Mouse (Mus musculus) neural tube, embryonic 15.5 days (tissue): ENCODE measurements around the gene Rad1. TPM values are rescaled to one million over a fixed set of nuclear protein-coding genes. Genes with fewer than 3 reads are reported as not detected.

Source experiments
- ATAC-seq: fragments of 200-750 bp; cut with Nextera tagmentation; 2 replicates; pipeline ENCODE4 v1.8.0; 2017; ENCODE audit warnings: mild to moderate bottlenecking, moderate TSS enrichment, moderate library complexity; ENCODE audit not compliant: low FRiP score
- H3K27ac ChIP-seq: fragments of 300-500 bp; sonication (generic); replicated peaks from 2 replicates; pipeline ENCODE4 v1.5.1; 2015; ENCODE audit warnings: mild to moderate bottlenecking, inconsistent platforms
- H3K27me3 ChIP-seq: fragments of 300-500 bp; sonication (generic); replicated peaks from 2 replicates; pipeline ENCODE4 v1.6.1; 2015; ENCODE audit warnings: inconsistent platforms
- H3K36me3 ChIP-seq: fragments of 300-500 bp; sonication (generic); 2 replicates; pipeline ENCODE4 v1.6.1; 2015; ENCODE audit warnings: inconsistent platforms
- H3K4me1 ChIP-seq: fragments of 300-500 bp; sonication (generic); 2 replicates; pipeline ENCODE4 v1.6.1; 2015; ENCODE audit warnings: inconsistent platforms
- H3K4me2 ChIP-seq: fragments of 300-500 bp; sonication (generic); 2 replicates; pipeline ENCODE4 v1.6.1; 2015; ENCODE audit warnings: inconsistent platforms, mild to moderate bottlenecking, moderate library complexity
- H3K4me3 ChIP-seq: fragments of 300-500 bp; sonication (generic); replicated peaks from 2 replicates; pipeline ENCODE4 v1.5.1; 2015; ENCODE audit warnings: mild to moderate bottlenecking, inconsistent platforms
- H3K9ac ChIP-seq: fragments of 300-500 bp; sonication (generic); replicated peaks from 2 replicates; pipeline ENCODE4 v1.6.1; 2015; ENCODE audit warnings: mild to moderate bottlenecking, inconsistent platforms
- H3K9me3 ChIP-seq: fragments of 300-500 bp; sonication (generic); replicated peaks from 2 replicates; pipeline ENCODE4 v1.6.1; 2016; ENCODE audit warnings: inconsistent platforms
- WGBS: fragments of 180-500 bp; shearing (Covaris S2); methylation state at CpG from one replicate; pipeline ENCODE4 v1.1.7; 2015; ENCODE audit warnings: mixed read lengths; 5-methylcytosine and 5-hydroxymethylcytosine counted together
- polyA plus RNA-seq: library from polyadenylated mRNA; unstranded; fragments of >200 nt; fragmentation: Nextera tagmentation; extraction: Ambion mirVana; gene quantifications from 2 replicates; pipeline ENCODE4 v1.2.1, GENCODE M21; 2015

Rad1 gene
- 25.5 and 33.0 TPM in 2 replicates for polyA plus RNA-seq

GRCm38 (mm10) chr15:10485484-10486364 is at the start of gene Rad1, which contains the start of gene Brix1:
Gene Rad1, plus strand, starts transcription at chr15:10486018.
Gene Brix1, minus strand, starts transcription at chr15:10485947.
- peak within 1 kb of the TSS; percentile 88 for H3K27ac ChIP-seq
- ATAC-seq: peak; percentile 100
- H3K36me3 ChIP-seq: peaks cover 16% of the 10 kb centered on the region
- H3K9ac ChIP-seq: peak within 1 kb of the TSS; percentile 71
- H3K4me1 ChIP-seq: peaks cover 23% of the 10 kb centered on the region
- peak within 1 kb of the TSS; percentile 68 for H3K4me2 ChIP-seq
- H3K9me3 ChIP-seq: no peaks in the 10 kb centered on the region
- H3K4me3 ChIP-seq: peak within 1 kb of the TSS; percentile 85
- under 1% methylated on average over 58 of the region's 58 CpGs for WGBS
- no peaks in the 10 kb centered on the region for H3K27me3 ChIP-seq

DNA sequence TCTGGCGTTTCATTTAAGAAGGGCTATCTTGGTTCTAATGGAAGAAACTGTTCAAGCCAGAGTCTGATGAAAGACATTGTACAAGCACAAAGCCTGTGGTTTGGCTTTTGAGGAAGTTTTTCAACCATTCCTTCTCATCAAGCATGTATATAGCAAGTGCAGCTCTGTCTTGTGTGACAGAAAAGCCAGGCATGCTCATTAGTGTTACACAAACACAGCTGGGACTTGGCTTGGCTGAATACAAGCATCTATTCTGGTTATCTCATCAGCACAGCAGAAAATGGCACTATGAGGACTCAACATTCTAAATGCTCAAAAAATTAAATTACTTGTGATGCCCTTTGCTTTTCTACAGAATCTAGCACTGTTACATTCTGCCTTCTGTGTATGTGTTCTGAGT is 48.9 kb upstream of the Rad1 start:
- no peaks in the 10 kb centered on the region for H3K9me3 ChIP-seq
- H3K9ac ChIP-seq: no peak overlapping the region
- H3K4me3 ChIP-seq: no peak overlapping the region
- no peak overlapping the region for H3K4me2 ChIP-seq
- WGBS: 94% methylated on average over 1 of the region's 1 CpGs
- peaks cover 17% of the 10 kb centered on the region for H3K36me3 ChIP-seq
- H3K27me3 ChIP-seq: no peaks in the 10 kb centered on the region
- no peak overlapping the region for H3K27ac ChIP-seq
- no peak for ATAC-seq
- no peaks in the 10 kb centered on the region for H3K4me1 ChIP-seq

- peaks cover 32% of the 10 kb centered on the region for H3K36me3 ChIP-seq
- H3K9ac ChIP-seq: no peak overlapping the region
- no peak overlapping the region for H3K27ac ChIP-seq
- H3K4me2 ChIP-seq: no peak overlapping the region
- H3K9me3 ChIP-seq: no peaks in the 10 kb centered on the region
- ATAC-seq: no peak
- 80% methylated on average over 6 of the region's 6 CpGs for WGBS
- H3K27me3 ChIP-seq: no peaks in the 10 kb centered on the region
- no peak overlapping the region for H3K4me3 ChIP-seq
- no peaks in the 10 kb centered on the region for H3K4me1 ChIP-seq
Observed at GRCm38 (mm10) chr15:10439963-10440362, 45.9 kb upstream of the Rad1 start.

GRCm38 (mm10) chr15:10441493-10441892 is 44.3 kb upstream of the Rad1 start:
- Histone ChIP-seq H3K27me3 (no peaks in the 10 kb centered on the region), H3K9me3 (no peaks in the 10 kb centered on the region), H3K4me2 (no peak overlapping the region), H3K9ac (no peak overlapping the region), H3K4me3 (no peak overlapping the region), H3K36me3 (peaks cover 35% of the 10 kb centered on the region), H3K4me1 (no peaks in the 10 kb centered on the region), H3K27ac (no peak overlapping the region)
- WGBS: 88% methylated on average over 9 of the region's 9 CpGs
- no peak for ATAC-seq

DNA sequence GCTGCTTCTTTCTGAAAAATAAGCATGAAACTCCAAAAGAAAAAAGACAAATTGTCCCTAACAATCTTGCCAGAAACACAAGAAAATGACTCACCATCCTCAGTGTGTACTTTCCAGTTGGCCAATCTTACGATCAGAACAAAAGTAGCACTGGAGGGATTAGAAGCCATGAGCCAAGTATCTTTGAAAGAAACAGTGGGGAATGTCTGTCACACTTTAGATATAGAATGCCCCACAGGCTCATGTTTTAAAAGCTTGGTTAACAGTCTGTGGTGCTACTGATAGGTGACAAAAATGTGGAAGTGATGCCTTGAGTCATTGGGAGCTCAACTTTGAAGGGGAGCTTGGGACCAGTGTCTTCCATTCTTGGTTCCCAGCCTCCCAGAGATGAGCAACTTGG is 43.5 kb upstream of the Rad1 start:
- WGBS: 78% methylated on average over 1 of the region's 1 CpGs
- H3K27ac ChIP-seq: no peak overlapping the region
- no peak overlapping the region for H3K4me2 ChIP-seq
- no peak overlapping the region for H3K9ac ChIP-seq
- no peaks in the 10 kb centered on the region for H3K4me1 ChIP-seq
- H3K36me3 ChIP-seq: peaks cover 34% of the 10 kb centered on the region
- no peaks in the 10 kb centered on the region for H3K9me3 ChIP-seq
- no peak overlapping the region for H3K4me3 ChIP-seq
- no peaks in the 10 kb centered on the region for H3K27me3 ChIP-seq
- ATAC-seq: no peak

DNA sequence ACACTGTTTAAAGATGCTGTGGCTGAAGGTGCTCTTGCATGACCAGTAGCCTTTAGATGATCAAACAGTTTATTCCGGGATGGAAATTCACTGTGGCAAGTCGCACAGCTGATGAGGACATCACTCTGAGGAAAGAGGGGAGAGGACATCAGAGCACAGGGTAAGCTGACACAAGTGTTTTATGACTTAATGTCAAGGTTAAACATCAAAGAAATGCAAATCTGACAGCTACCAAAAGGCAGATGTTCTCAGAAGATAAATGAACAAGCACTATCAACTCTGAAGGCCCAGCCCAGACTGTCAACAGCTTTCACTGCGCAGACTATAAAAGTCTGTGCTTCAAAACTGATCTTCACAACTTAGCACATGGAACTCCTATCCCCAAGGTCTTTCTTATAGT is 38.7 kb upstream of the Rad1 start:
- Histone ChIP-seq H3K4me3 (no peak overlapping the region), H3K27me3 (no peaks in the 10 kb centered on the region), H3K9me3 (no peaks in the 10 kb centered on the region), H3K27ac (no peak overlapping the region), H3K9ac (no peak overlapping the region), H3K36me3 (peaks cover 40% of the 10 kb centered on the region), H3K4me2 (no peak overlapping the region), H3K4me1 (no peaks in the 10 kb centered on the region)
- WGBS: 89% methylated on average over 3 of the region's 3 CpGs
- no peak for ATAC-seq

- no peaks in the 10 kb centered on the region for H3K9me3 ChIP-seq
- no peaks in the 10 kb centered on the region for H3K27me3 ChIP-seq
- no peaks in the 10 kb centered on the region for H3K4me1 ChIP-seq
- WGBS: 90% methylated on average over 12 of the region's 12 CpGs
- H3K9ac ChIP-seq: no peak overlapping the region
- no peak overlapping the region for H3K4me2 ChIP-seq
- no peak overlapping the region for H3K4me3 ChIP-seq
- no peak for ATAC-seq
- peaks cover 48% of the 10 kb centered on the region for H3K36me3 ChIP-seq
- H3K27ac ChIP-seq: no peak overlapping the region
Observed at GRCm38 (mm10) chr15:10460986-10461385, 24.8 kb upstream of the Rad1 start.

GRCm38 (mm10) chr15:10463555-10463954 is 22.3 kb upstream of the Rad1 start:
- Histone ChIP-seq H3K9me3 (no peaks in the 10 kb centered on the region), H3K4me3 (no peak overlapping the region), H3K27me3 (no peaks in the 10 kb centered on the region), H3K36me3 (peaks cover 31% of the 10 kb centered on the region), H3K4me1 (peaks cover 8% of the 10 kb centered on the region; the same call in 1 of the 2 replicates), H3K27ac (no peak overlapping the region), H3K9ac (no peak overlapping the region), H3K4me2 (no peak overlapping the region)
- ATAC-seq: no peak
- 92% methylated on average over 5 of the region's 5 CpGs for WGBS

- no peak overlapping the region for H3K9ac ChIP-seq
- 86% methylated on average over 3 of the region's 3 CpGs for WGBS
- H3K36me3 ChIP-seq: peaks cover 23% of the 10 kb centered on the region
- H3K27me3 ChIP-seq: no peaks in the 10 kb centered on the region
- no peak overlapping the region for H3K4me2 ChIP-seq
- H3K9me3 ChIP-seq: no peaks in the 10 kb centered on the region
- peaks cover 19% of the 10 kb centered on the region for H3K4me1 ChIP-seq
- no peak overlapping the region for H3K4me3 ChIP-seq
- no peak for ATAC-seq
- no peak overlapping the region for H3K27ac ChIP-seq
Observed at GRCm38 (mm10) chr15:10464678-10465077, 21.1 kb upstream of the Rad1 start.

DNA sequence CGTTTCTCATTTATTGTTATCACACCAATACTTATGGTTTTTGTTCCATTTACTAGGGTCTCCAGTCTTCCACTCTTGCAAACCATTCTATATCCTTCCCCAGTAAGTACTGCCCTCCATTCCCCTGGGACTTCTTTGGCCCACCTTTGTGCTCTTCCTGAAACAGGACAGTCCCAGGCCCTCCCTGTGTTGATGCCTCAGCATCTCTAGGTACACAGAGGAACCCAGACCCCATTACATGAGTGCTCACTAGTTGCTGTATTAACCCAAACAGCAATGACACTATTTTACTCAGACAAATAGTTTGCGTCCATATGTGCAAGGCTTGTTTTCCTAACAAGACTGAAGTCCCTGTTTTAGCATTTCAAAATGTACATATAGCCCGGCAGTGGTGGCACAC is 17.1 kb upstream of the Rad1 start:
- H3K36me3 ChIP-seq: no peaks in the 10 kb centered on the region
- H3K27ac ChIP-seq: no peak overlapping the region
- H3K9me3 ChIP-seq: no peaks in the 10 kb centered on the region
- H3K4me2 ChIP-seq: peak overlapping the region; percentile 81
- no peak for ATAC-seq
- 90% methylated on average over 3 of the region's 3 CpGs for WGBS
- peaks cover 23% of the 10 kb centered on the region for H3K4me1 ChIP-seq
- H3K4me3 ChIP-seq: no peak overlapping the region
- H3K9ac ChIP-seq: no peak overlapping the region
- H3K27me3 ChIP-seq: no peaks in the 10 kb centered on the region

DNA sequence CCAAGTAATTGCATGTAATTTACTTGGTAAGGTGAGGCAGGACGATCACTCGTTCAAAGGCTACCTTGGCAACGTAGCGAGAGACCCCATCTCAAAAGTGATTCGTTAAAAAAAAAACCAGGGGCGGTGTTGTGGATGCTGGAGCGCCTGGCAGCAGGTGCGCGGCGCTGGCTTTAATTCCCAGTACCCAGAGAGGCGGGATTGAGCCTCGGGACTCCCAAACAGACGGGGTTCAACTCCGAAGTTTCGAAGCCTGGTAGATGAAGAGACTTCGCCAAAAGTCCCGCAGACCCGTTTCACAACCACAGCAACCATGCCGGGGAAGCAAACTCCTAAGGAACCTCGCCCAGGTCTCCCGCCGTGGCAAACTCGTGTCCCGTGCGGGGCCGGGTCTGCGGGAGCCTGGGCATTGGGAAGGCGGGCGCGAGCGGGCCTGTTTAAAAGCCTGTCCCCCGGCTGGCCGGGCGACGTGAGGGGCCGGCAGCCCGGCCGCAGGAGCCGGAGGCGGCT is 16.1 kb upstream of the Rad1 start:
- H3K9me3 ChIP-seq: no peaks in the 10 kb centered on the region
- H3K9ac ChIP-seq: peak overlapping the region; percentile 82
- ATAC-seq: peak; percentile 13; the same call in 1 of the 2 replicates
- H3K4me3 ChIP-seq: peak overlapping the region; percentile 88
- WGBS: under 1% methylated on average over 40 of the region's 40 CpGs
- H3K27me3 ChIP-seq: no peaks in the 10 kb centered on the region
- peak overlapping the region; percentile 87 for H3K27ac ChIP-seq
- no peaks in the 10 kb centered on the region for H3K36me3 ChIP-seq
- H3K4me1 ChIP-seq: peaks cover 23% of the 10 kb centered on the region
- peak overlapping the region; percentile 81 for H3K4me2 ChIP-seq
